Mouse (Mus musculus): ENCODE measurements around the gene Abhd14a. TPM values are rescaled to one million over a fixed set of nuclear protein-coding genes. Genes with fewer than 3 reads are reported as not detected.

The Abhd14a gene
- polyA plus RNA-seq, 1 experiment from 2014 or later, result 45.0 TPM

DNA sequence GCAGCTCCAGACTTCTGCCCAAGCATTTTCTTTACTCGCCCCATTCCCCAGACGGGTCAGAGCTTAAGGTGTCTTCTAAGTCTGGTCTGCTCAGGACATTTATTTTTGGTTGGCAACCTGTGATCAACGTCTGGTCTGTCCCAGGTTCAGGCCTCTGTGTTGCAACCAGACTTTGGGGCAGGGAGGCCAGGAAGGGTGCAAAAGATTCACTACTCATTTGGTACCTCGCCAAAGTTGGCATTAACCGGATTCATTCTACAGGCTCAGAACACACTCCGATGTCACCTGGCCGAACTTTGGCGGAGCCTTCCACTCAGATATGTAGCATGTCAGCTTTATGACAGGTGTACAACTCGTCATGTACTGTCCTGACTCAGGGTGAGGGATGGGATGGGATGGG is 473 bp upstream of the Abhd14a start:
- DNase-seq (ENCODE audit: low spot score), result no peak
- Histone ChIP-seq H3K27ac (peak overlapping the region; percentile 81), H3K36me3 (0 out of 2 replicates have a peak, but pooled peaks cover 3% of the 10 kb centered on the region), H3K4me3 (peak overlapping the region; percentile 54), H3K27me3 (ENCODE audit: low read depth, poor library complexity, severe bottlenecking) (no peaks in the 10 kb centered on the region), H3K9me3 (replicated peaks) (no peaks in the 10 kb centered on the region), H3K4me1 (peaks cover 75% of the 10 kb centered on the region)
- WGBS, result 34% methylated on average over 9 of the region's 9 CpGs

DNA sequence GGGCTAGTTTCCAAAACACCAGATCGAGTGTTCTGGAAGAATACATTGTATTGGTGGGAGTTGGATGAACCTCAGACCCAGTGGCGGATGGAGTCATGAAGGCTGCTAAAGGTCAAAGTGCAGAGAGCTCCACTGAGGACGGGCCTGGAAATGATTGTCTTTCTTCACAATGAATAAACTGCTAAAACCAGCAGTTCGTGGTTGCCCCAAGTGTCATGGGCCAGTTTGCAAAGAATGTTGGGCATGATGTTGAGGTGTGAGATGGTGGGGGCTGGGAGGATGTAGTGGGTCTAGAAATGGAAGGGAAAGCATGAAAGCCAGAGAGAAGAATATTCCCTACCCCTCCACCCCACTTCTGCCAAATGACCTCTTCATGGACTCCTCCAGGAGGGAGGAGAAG is 2.6 kb downstream of the Abhd14a start:
- 0 out of 2 replicates have a peak, but pooled peaks cover 4% of the 10 kb centered on the region for H3K36me3 ChIP-seq

DNA sequence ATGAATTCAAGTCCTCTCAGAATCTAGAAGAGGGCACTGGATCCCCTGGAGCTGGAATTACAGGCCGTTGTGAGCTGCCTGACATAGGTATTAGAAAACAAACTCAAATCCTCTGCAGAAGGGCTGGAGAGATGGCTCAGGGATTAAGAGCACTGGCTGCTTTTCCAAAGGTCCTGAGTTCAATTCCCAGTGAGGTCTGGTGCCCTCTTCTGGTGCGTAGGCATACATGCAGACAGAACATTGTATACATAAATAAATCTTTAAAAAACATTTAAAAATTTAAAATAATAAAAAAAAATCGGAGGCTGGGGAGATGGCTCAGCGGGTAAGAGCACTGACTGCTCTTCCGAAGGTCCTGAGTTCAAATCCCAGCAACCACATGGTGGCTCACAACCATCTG is 4.8 kb downstream of the Abhd14a start:
- H3K27ac ChIP-seq, result no peak overlapping the region
- DNase-seq (ENCODE audit: low spot score), result no peak
- H3K27me3 ChIP-seq (ENCODE audit: low read depth, poor library complexity, severe bottlenecking), result no peaks in the 10 kb centered on the region
- peaks cover 37% of the 10 kb centered on the region for H3K4me1 ChIP-seq
- no peak overlapping the region for H3K4me3 ChIP-seq
- 0 out of 2 replicates have a peak, but pooled peaks cover 3% of the 10 kb centered on the region for H3K36me3 ChIP-seq
- WGBS, result 78% methylated on average over 5 of the region's 5 CpGs
- H3K9me3 ChIP-seq (replicated peaks), result no peaks in the 10 kb centered on the region

More for the DNA sequence above, 2.6 kb downstream of the Abhd14a start:
- WGBS, result 81% methylated on average over 4 of the region's 4 CpGs
- peaks cover 44% of the 10 kb centered on the region for H3K4me1 ChIP-seq
- H3K27ac ChIP-seq, result no peak overlapping the region
- H3K27me3 ChIP-seq (ENCODE audit: low read depth, poor library complexity, severe bottlenecking), result no peaks in the 10 kb centered on the region
- H3K4me3 ChIP-seq, result no peak overlapping the region
- no peak for DNase-seq (ENCODE audit: low spot score)
- no peaks in the 10 kb centered on the region for H3K9me3 ChIP-seq (replicated peaks)

DNA sequence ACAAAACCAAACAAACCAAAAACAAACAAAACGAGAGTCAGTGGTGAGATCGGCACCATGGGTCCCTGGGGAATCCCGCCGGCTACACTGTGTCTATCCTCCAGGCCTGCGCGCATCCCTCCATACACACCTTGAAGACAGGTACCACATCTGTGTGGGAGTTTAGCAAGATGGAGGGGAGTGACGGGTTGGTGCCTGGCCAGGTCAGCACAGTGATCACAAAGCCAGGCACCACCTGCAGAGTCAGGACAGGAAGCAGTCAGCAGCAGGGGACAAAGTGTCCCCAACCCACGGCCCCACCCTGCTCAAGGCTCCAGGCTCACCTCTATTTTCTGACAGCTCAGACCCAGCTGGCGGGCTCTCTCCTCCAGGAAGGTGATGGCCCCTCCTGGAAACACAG is 10.9 kb downstream of the Abhd14a start:
- H3K27me3 ChIP-seq (ENCODE audit: low read depth, poor library complexity, severe bottlenecking), result no peaks in the 10 kb centered on the region
- H3K36me3 ChIP-seq, result peaks cover 41% of the 10 kb centered on the region
- DNase-seq (ENCODE audit: low spot score), result no peak
- peaks cover 31% of the 10 kb centered on the region for H3K4me1 ChIP-seq
- H3K9me3 ChIP-seq (replicated peaks), result no peaks in the 10 kb centered on the region
- 91% methylated on average over 9 of the region's 9 CpGs for whole genome bisulfite sequencing
- no peak overlapping the region; the same call in 1 of the 2 replicates for H3K4me3 ChIP-seq
- H3K27ac ChIP-seq, result no peak overlapping the region

DNA sequence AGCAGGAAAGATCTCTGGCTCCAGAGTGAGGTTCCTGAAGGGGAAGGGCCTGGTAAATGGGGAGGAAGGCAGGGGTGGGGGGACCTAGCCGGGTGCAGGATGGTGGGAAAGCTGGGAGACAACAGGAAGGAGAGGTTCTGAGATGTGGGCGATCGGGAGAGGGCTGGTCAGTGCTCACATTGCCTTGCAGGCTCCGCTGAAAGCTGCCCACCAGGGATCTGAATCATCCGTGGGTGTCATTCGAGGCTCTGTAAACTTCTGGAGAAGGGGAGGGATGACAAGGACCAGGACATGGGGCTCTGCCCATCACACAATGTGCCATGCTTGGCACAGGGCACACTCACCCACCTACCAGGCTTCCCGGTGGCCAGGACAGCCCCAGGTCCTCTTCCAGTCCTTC is 14.1 kb downstream of the Abhd14a start:
- Histone ChIP-seq H3K27ac (no peak overlapping the region), H3K4me1 (peaks cover 37% of the 10 kb centered on the region), H3K4me3 (no peak overlapping the region), H3K27me3 (ENCODE audit: low read depth, poor library complexity, severe bottlenecking) (no peaks in the 10 kb centered on the region), H3K9me3 (replicated peaks) (no peaks in the 10 kb centered on the region), H3K36me3 (peaks cover 51% of the 10 kb centered on the region)
- DNase-seq (ENCODE audit: low spot score), result no peak
- WGBS, result 73% methylated on average over 7 of the region's 7 CpGs

DNA sequence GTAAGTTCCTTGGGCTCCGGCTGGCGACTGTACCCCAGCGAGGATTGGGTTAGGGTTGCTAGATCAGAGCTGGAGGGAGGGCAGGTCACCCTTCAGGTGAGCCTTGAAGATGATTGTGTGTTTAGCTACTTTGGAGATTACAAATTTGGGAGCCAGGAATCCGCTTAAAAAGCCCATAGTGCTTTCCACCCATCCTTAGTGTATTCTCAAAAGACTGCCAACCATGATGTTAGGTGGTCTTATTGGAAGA is 17.5 kb downstream of the Abhd14a start:
- H3K36me3 ChIP-seq, result peaks cover 46% of the 10 kb centered on the region
- DNase-seq (ENCODE audit: low spot score), result no peak
- WGBS, result 3% methylated on average over 4 of the region's 4 CpGs
- H3K4me3 ChIP-seq, result peak overlapping the region; percentile 89
- no peaks in the 10 kb centered on the region for H3K27me3 ChIP-seq (ENCODE audit: low read depth, poor library complexity, severe bottlenecking)
- no peaks in the 10 kb centered on the region for H3K9me3 ChIP-seq (replicated peaks)
- peak overlapping the region; percentile 97 for H3K27ac ChIP-seq
- H3K4me1 ChIP-seq, result peaks cover 20% of the 10 kb centered on the region

DNA sequence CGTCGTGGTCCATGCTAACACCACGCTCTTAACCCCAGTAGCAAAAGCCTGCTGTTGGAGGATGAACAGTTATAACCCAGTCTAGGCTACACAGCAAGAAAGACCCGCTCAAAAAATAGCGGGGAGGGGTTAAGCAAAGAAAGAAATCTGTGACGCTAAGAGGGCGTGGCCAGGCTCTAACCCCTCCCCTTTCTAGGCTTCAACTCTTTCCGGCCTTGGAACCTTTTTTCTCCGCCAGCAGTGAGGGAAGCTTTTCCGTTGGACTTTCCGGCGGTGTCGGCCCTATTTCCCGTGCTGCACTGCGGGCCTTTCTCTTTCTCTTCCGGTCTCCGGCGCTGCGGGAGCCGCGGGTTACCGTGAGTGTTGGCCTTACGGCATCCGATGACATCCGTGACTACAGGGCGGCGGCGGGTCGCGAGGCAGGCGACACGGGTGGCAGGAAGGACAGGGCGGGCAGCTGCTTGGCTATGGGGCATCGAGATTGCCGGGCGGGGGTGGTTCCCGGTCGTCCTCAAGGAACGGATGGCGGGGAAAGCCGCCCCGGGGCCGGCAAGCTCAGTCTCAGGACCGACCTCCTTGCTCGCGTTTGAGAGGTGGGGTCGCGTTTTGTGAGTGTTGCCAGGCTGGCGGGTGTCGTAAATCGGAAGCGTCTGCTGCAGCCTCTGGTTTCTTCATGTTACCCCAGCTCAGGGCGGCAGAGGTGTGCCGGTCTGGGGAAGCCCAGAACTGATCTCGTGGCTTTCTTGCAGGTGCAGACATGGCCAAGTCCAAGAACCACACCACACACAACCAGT is 18.1 kb downstream of the Abhd14a start, which contains the start of gene Rpl29:
Gene Rpl29, plus strand, starts transcription at position 234 of the 794 bp plus-strand sequence.
- H3K4me1 ChIP-seq, result peaks cover 20% of the 10 kb centered on the region
- peak within 1 kb of the TSS; percentile 89 for H3K4me3 ChIP-seq
- H3K27ac ChIP-seq, result peak within 1 kb of the TSS; percentile 97
- peaks cover 42% of the 10 kb centered on the region for H3K36me3 ChIP-seq
- no peaks in the 10 kb centered on the region for H3K9me3 ChIP-seq (replicated peaks)
- no peaks in the 10 kb centered on the region for H3K27me3 ChIP-seq (ENCODE audit: low read depth, poor library complexity, severe bottlenecking)
- peak; percentile 90 for DNase-seq (ENCODE audit: low spot score)
- WGBS, result under 1% methylated on average over 55 of the region's 55 CpGs

DNA sequence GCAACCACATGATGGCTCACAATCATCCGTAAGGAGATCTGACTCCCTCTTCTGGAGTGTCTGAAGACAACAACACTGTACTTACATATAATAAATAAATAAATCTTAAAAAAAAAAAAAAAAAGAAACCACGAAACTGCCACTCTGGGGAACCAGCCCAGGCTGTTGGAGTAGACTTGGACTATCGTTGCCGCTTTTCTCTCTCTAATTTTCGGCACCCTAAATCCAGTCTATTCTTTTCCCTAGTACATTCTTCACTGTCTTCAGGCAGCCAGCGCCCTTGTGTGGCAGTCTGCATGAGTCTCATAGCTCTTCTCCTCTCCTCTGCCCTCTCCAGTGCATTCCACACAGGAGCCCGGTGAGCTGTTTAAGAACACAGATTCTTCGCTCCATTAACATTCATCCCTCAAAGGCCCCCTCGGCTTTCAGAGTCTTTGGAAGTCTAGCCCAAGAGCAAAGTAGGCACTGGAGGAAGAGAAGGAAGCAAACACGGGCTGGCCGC is 18.7 kb downstream of the Abhd14a start:
- no peak for DNase-seq (ENCODE audit: low spot score)
- WGBS, result 28% methylated on average over 11 of the region's 11 CpGs
- H3K27ac ChIP-seq, result peak overlapping the region; percentile 97
- peaks cover 20% of the 10 kb centered on the region for H3K4me1 ChIP-seq
- peaks cover 35% of the 10 kb centered on the region for H3K36me3 ChIP-seq
- H3K9me3 ChIP-seq (replicated peaks), result no peaks in the 10 kb centered on the region
- H3K27me3 ChIP-seq (ENCODE audit: low read depth, poor library complexity, severe bottlenecking), result no peaks in the 10 kb centered on the region
- H3K4me3 ChIP-seq, result peak overlapping the region; percentile 89

DNA sequence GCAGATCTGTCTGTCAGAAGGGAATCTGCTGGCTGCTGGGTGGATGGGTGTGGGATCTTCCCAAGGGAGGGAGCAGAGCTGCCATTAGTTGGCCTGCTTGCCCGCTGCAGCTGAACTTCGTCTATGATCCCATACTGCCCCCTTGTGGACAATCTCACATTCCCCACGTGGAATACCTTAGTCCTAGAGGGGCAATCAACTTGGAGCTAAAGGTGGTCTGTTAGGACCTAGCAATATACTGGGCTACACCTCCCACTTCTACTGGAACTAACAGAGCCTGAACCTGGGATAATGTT is 25.7 kb downstream of the Abhd14a start:
- DNase-seq (ENCODE audit: low spot score), result peak; percentile 92
- H3K9me3 ChIP-seq (replicated peaks), result no peaks in the 10 kb centered on the region
- H3K4me1 ChIP-seq, result peaks cover 52% of the 10 kb centered on the region
- H3K27ac ChIP-seq, result peak overlapping the region; percentile 80; the same call in 1 of the 2 replicates
- peak overlapping the region; percentile 32; the same call in 1 of the 2 replicates for H3K4me3 ChIP-seq
- H3K36me3 ChIP-seq, result no peaks in the 10 kb centered on the region
- 0% methylated on average over 3 of the region's 3 CpGs for WGBS
- peaks cover 11% of the 10 kb centered on the region for H3K27me3 ChIP-seq (ENCODE audit: low read depth, poor library complexity, severe bottlenecking)

DNA sequence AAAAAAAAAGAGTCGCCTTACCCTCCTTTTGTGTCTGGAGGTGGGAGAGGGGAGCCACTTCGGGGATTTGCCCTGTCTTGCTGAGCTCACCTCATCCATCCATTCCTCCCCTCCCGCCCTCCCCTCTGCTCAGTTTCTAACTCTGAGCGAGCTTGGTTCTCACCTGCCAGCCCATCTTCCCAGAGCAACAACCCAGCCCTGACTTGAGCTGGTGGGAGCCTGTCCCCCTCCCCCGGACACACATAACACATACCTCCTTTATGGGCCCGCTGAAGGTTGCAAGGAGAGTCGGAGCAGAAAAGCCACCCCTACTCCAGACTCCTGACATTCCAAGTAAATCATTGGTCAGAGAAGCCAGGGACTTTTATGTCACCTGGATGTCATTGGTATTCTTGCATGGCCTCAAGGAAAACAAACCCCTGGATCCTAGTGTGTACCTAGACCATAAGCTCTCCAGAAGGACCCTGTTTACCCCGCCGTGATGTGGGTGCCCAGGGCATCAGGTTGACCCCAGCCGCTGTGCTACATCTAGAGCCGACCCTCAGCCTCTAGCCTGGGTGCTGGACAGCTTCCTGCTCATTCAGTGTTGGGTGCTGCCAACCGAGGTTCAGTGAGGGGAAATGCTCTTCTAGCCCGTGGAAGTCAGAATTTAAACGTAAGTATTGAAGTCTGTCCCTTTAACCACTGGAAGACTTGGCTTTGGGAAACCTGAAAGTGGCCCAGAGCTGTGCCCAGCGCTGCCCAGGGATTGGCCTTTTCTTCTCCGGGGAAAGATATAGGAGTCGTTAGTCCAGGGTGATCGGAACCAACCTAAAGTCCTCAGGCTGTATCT is 26.2 kb downstream of the Abhd14a start:
- H3K4me1 ChIP-seq, result peaks cover 52% of the 10 kb centered on the region
- WGBS, result 10% methylated on average over 18 of the region's 18 CpGs
- peak; percentile 56 for DNase-seq (ENCODE audit: low spot score)
- H3K9me3 ChIP-seq (replicated peaks), result no peaks in the 10 kb centered on the region
- H3K27ac ChIP-seq, result peak overlapping the region; percentile 80
- peaks cover 11% of the 10 kb centered on the region for H3K27me3 ChIP-seq (ENCODE audit: low read depth, poor library complexity, severe bottlenecking)
- H3K36me3 ChIP-seq, result no peaks in the 10 kb centered on the region
- H3K4me3 ChIP-seq, result peak overlapping the region; percentile 32; the same call in 1 of the 2 replicates

DNA sequence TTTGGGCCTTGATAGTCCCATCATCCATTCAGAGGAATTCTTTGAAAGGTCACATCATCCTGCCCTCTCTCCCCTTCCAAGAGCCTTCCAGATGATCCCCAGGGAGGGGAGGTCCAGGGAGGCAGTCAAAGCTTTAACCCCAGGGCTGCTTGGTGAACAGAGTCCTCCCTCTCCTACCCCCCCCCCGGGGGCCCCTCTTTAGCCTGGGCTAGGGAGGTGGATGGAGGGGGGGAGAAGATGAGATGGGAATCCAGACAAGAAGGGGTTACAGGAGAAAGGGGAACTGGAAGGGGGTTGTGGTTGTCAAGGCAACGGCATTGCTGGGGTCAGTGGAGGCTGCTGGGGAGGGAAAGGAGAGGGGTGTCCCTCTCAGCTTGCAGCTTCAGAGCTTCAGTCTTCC is 26.9 kb downstream of the Abhd14a start:
- Histone ChIP-seq H3K36me3 (no peaks in the 10 kb centered on the region), H3K27me3 (ENCODE audit: low read depth, poor library complexity, severe bottlenecking) (peaks cover 11% of the 10 kb centered on the region), H3K4me1 (peaks cover 52% of the 10 kb centered on the region), H3K9me3 (replicated peaks) (no peaks in the 10 kb centered on the region), H3K27ac (peak overlapping the region; percentile 80), H3K4me3 (peak overlapping the region; percentile 32)
- no peak for DNase-seq (ENCODE audit: low spot score)
- WGBS, result 0% methylated on average over 2 of the region's 2 CpGs

DNA sequence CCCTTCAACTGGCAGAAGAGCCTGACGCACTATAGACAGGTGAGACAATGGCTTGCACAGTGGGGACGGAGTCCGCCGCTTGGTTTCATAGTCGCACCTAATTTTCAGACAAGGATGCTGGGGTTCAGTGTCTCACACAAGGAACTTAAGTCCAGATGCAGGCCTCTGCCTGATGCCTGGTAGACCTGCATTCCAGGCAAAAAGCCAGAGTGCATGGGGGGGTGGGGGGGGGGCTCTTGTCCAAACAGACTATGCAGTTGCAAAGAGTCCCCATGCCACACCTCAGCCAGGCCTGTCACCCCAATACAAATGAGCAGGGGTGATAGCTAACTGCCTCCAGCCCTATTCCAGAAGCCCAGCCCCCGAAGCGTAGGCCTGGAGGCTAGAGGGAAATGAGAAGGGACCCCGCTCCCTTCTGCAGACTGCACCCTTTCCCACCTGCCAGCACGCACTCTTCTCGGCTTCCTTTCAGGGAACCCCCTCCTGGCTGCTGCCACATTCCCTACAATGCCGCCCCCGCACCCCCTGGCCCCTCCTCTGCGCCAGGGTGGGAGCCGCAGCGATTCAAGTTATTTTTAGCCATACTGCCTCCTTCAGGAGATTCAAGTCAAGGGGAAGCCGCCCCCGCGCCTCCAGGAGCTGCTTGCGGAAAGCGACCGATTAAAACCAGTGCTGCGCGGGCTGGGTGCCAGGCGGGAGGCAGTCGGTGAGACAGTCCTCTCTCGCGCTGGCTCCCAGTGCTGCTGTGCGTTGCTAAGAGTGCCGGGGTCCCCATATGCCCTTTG is 29.4 kb downstream of the Abhd14a start:
- H3K4me3 ChIP-seq, result peak overlapping the region; percentile 44
- H3K4me1 ChIP-seq, result peaks cover 54% of the 10 kb centered on the region
- 17% methylated on average over 29 of the region's 29 CpGs for WGBS

More for the DNA sequence above, 29.4 kb downstream of the Abhd14a start:
- Histone ChIP-seq H3K9me3 (replicated peaks) (no peaks in the 10 kb centered on the region), H3K27me3 (ENCODE audit: low read depth, poor library complexity, severe bottlenecking) (peaks cover 11% of the 10 kb centered on the region), H3K27ac (peak overlapping the region; percentile 84), H3K36me3 (no peaks in the 10 kb centered on the region)
- DNase-seq (ENCODE audit: low spot score), result peak; percentile 81
